Mouse (Mus musculus): ENCODE data around the gene Zfp644.

DNA sequence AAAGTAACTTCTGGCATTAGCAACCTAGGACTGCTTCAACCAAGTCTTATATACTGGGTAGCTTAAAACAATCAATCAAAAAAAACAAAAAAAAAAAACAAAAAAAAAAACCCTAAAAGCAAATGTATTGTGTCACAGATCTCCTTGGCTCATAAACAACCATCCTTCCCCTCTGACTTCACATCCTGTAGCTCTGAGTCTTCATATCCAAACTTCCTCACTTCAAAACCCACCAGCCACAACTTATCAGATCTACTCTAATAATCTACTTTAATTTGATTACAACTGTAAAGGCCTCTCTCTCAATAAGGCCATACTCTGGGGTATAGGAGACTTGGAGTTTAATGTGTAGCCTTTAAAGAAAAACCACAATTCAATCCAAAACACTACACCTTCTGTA is 47.1 kb downstream of the Zfp644 start:
- TF ChIP-seq POLR2A (IDR thresholded peaks at IDR 0.05; ENCODE audit: low read depth, low read length) = no peak
- TF ChIP-seq CTCF (IDR thresholded peaks at IDR 0.05; ENCODE audit: borderline replicate concordance, insufficient read depth, low read length) = no peak

Measured in embryonic fibroblast, embryonic 13.5 days (primary cell).